Mouse (Mus musculus) lung, adult 2 months (tissue): ENCODE data around the gene Nradd. TPM values are rescaled to one million over a fixed set of nuclear protein-coding genes. Genes with fewer than 3 reads are reported as not detected.

ENCODE experiments used
- DNase-seq: peaks from one replicate; pipeline ENCODE4 v3.0.0; 2022
- H3K4me1 ChIP-seq: fragments of 200-500 bp; 2 replicates; pipeline ENCODE4 v1.6.1; 2011; ENCODE audit warnings: low read length; ENCODE audit not compliant: control insufficient read depth, insufficient read depth
- H3K4me3 ChIP-seq: fragments of 200-500 bp; replicated peaks from 2 replicates; pipeline ENCODE3; 2011; ENCODE audit warnings: low read depth, mild to moderate bottlenecking, control low read depth, low read length; ENCODE audit errors: extremely low read depth
- CTCF ChIP-seq: fragments of 200-500 bp; IDR thresholded peaks from 2 replicates; pipeline ENCODE4 v1.5.1; 2011; ENCODE audit warnings: mild to moderate bottlenecking, low read length, control low read depth; ENCODE audit not compliant: insufficient read depth
- POLR2A ChIP-seq: fragments of 200-500 bp; IDR thresholded peaks from 2 replicates; pipeline ENCODE4 v1.6.1; 2011; ENCODE audit warnings: low read depth, mild to moderate bottlenecking, control low read depth, low read length, borderline replicate concordance; ENCODE audit errors: extremely low read depth
- WGBS: fragments of 180-500 bp; shearing (Covaris S2); methylation state at CpG from one replicate; pipeline ENCODE4 v1.1.7; 2018; 5-methylcytosine and 5-hydroxymethylcytosine counted together
- polyA plus RNA-seq: library from polyadenylated mRNA; depleted of rRNA; stranded (reverse); fragments of >200 nt; gene quantifications from 2 replicates; pipeline ENCODE4 v1.2.3, GENCODE M21; 2012

Gene Nradd
- polyA plus RNA-seq, 1 experiment: 22.9 TPM

- peaks cover 22% of the 10 kb centered on the region for H3K4me1 ChIP-seq
- DNase-seq: peak; percentile 36
- TF ChIP-seq CTCF (no peak), POLR2A (no peak)
- 15% methylated on average over 14 of the region's 14 CpGs for WGBS
- H3K4me3 ChIP-seq: peak overlapping the region; percentile 69
Observed at GRCm38 (mm10) chr9:110652963-110653654, 28.9 kb upstream of the Nradd start.

GRCm38 (mm10) chr9:110651931-110652722, 27.9 kb upstream of the Nradd start:
- WGBS: 18% methylated on average over 13 of the region's 13 CpGs
- H3K4me1 ChIP-seq: peaks cover 19% of the 10 kb centered on the region
- H3K4me3 ChIP-seq: peak overlapping the region; percentile 69
- TF ChIP-seq POLR2A: peak; percentile 42; the same call in 1 of the 2 replicates
- TF ChIP-seq CTCF: peak; percentile 19; the same call in 1 of the 2 replicates
- DNase-seq: peak; percentile 50

GRCm38 (mm10) chr9:110649775-110650174, 25.5 kb upstream of the Nradd start:
- Histone ChIP-seq H3K4me3 (no peak overlapping the region), H3K4me1 (peaks cover 21% of the 10 kb centered on the region)
- no peak for DNase-seq
- TF ChIP-seq CTCF: no peak
- TF ChIP-seq POLR2A: no peak

- H3K4me3 ChIP-seq: no peak overlapping the region
- no peak for TF ChIP-seq POLR2A
- no peak for TF ChIP-seq CTCF
- peaks cover 6% of the 10 kb centered on the region for H3K4me1 ChIP-seq
- 55% methylated on average over 9 of the region's 9 CpGs for WGBS
- DNase-seq: no peak
Observed at GRCm38 (mm10) chr9:110645219-110645618, 21.0 kb upstream of the Nradd start.

- Histone ChIP-seq H3K4me1 (peaks cover 6% of the 10 kb centered on the region), H3K4me3 (no peak overlapping the region)
- no peak for DNase-seq
- TF ChIP-seq POLR2A (no peak), CTCF (no peak)
- WGBS: 83% methylated on average over 10 of the region's 10 CpGs
Observed at GRCm38 (mm10) chr9:110644295-110644694, 20.0 kb upstream of the Nradd start.

GRCm38 (mm10) chr9:110643787-110644186, 19.5 kb upstream of the Nradd start:
- DNase-seq: no peak
- H3K4me3 ChIP-seq: no peak overlapping the region
- WGBS: 64% methylated on average over 9 of the region's 9 CpGs
- peaks cover 6% of the 10 kb centered on the region for H3K4me1 ChIP-seq
- TF ChIP-seq CTCF (no peak), POLR2A (no peak)

GRCm38 (mm10) chr9:110642812-110643524, 18.7 kb upstream of the Nradd start:
- no peak for DNase-seq
- WGBS: 65% methylated on average over 5 of the region's 5 CpGs
- Histone ChIP-seq H3K4me3 (no peak overlapping the region), H3K4me1 (peaks cover 6% of the 10 kb centered on the region)
- TF ChIP-seq CTCF: no peak
- TF ChIP-seq POLR2A: no peak

- peaks cover 6% of the 10 kb centered on the region for H3K4me1 ChIP-seq
- H3K4me3 ChIP-seq: no peak overlapping the region
- no peak for TF ChIP-seq POLR2A
- no peak for TF ChIP-seq CTCF
- no peak for DNase-seq
- WGBS: 76% methylated on average over 5 of the region's 5 CpGs
Observed at GRCm38 (mm10) chr9:110641006-110641405, 16.8 kb upstream of the Nradd start.

- TF ChIP-seq POLR2A: no peak
- TF ChIP-seq CTCF: no peak
Observed at GRCm38 (mm10) chr9:110638611-110639021, 14.4 kb upstream of the Nradd start.

GRCm38 (mm10) chr9:110635225-110635624, 11.0 kb upstream of the Nradd start:
- peak; percentile 89 for DNase-seq
- H3K4me1 ChIP-seq: no peaks in the 10 kb centered on the region
- 11% methylated on average over 19 of the region's 19 CpGs for WGBS
- TF ChIP-seq POLR2A (no peak), CTCF (peak; percentile 81)
- H3K4me3 ChIP-seq: no peak overlapping the region

More at GRCm38 (mm10) chr9:110638611-110639021, 14.4 kb upstream of the Nradd start:
- no peak for DNase-seq
- 71% methylated on average over 10 of the region's 10 CpGs for WGBS
- Histone ChIP-seq H3K4me1 (no peaks in the 10 kb centered on the region), H3K4me3 (no peak overlapping the region)
